Mouse (Mus musculus): ENCODE measurements around the gene Sprr3.
A peak's percentile ranks its signal among the peaks of the same experiment; 100 is the strongest.
"Not testable (repeated sequence)": the region's sequence is repeated elsewhere in the genome, so short reads cannot be mapped to it uniquely, and the experiment has no call there.

Gene Sprr3

DNA sequence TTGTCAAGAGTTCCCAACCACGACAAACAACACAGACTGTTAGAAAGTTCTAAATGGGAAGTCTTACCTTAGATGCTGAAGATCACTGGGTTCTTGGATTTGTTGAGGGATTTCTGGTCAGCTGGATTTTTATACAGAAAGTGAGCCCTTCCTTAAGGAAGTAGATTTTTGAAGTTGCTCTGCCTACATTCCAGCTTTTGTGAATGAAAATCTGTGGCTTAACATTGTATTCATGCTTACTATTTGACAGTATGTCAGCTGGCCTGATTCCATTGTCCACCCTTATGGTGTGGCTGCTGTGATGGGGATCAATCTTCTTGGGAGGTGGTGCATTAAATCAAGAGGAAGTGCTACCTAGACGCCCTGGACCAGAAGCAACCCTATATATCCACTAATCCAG, at the start of gene Sprr3:
Gene Sprr3, minus strand, starts transcription at position 101 of the 400 bp plus-strand sequence.
- DNase-seq: no peak

GRCm38 (mm10) chr3:92508185-92508584, 49.7 kb upstream of the Sprr3 start:
- DNase-seq: no peak

DNA sequence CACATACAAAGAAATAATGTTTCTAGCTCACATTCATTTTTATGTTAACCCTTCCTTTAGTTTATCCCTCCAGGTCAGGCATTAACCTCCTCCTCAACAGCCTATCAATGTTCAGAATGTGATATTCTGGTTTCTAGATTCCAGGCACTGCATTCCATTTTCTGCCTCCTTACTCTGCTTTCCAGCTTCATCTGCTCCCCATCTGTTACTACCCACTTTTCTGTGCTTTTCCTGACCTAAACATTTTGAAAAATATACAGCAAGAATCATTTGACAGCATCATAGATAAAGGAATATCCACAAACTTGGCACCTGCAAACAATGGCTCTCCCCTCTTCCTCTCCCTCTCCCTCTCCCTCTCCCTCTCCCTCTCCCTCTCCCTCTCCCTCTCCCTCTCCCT, 45.0 kb upstream of the Sprr3 start:
- no peak for DNase-seq

- no peak for DNase-seq
These were observed 41.9 kb upstream of the Sprr3 start, which contains the start of gene Sprr4 for GRCm38 (mm10) chr3:92500393-92500792. Gene Sprr4, minus strand, starts transcription at chr3:92500493.

DNA sequence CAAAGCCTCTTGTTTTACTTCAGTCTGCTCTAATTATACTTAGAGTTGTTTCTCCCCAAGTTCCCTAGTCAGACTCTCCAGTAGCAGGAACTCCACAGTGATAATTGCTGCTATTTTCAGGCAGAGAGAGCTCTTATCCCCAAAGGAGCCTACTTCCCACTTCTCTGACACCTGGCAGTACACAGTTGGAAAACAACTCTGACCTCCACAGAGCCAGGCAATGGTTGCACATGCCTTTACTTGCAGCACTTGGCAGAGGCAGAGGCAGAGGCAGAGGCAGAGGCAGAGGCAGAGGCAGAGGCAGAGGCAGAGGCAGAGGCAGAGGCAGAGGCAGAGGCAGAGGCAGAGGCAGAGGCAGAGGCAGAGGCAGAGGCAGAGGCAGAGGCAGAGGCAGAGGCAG, 31.7 kb upstream of the Sprr3 start:
- not testable (repeated sequence) for DNase-seq

- DNase-seq: no peak
These were observed 27.8 kb upstream of the Sprr3 start for GRCm38 (mm10) chr3:92486307-92486706.

DNA sequence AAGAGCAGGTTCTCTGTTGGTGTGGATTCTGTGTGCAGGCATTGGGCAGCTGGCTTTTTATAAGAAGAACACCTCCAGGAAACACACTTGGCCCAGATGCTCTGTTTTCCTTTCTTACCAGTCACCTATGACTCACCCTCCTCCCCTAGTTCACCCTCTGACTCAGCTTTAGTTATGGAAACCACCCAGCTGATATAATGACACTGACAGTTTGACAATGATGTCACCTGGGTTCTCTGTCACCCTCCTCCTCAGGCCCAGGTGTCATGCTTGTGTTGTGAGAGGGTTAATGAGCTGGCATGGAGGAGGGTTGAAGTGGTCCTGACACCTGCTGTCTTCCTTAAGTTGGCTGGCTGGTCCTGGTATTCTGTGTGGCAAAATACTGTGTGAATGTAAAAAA, 27.3 kb upstream of the Sprr3 start, which contains the start of gene Sprr1a:
Gene Sprr1a, minus strand, starts transcription at position 33 of the 400 bp plus-strand sequence.
- no peak for DNase-seq

DNA sequence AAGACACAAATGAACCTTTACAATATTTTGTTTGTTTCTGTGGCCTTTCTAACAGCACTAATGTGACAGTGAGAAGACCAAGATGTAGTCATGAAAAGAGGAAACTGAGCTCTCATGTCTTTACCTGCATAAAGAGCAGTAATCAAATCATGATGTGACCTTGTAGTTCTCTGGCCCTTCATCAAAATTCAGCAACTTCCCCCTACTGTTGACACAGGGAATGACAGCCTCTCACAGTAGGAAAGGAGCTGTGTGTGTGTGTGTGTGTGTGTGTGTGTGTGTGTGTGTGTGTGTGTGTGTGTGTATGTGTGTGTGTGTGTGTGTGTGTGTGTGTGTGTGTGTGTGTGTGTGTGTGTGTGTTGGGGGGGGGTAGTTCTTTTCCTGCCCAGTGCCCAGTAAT, 22.7 kb upstream of the Sprr3 start:
- DNase-seq: peak in 1 of 2 experiments; percentile 2

- DNase-seq: no peak
These were observed 11.6 kb upstream of the Sprr3 start for GRCm38 (mm10) chr3:92470111-92470510.

- no peak for DNase-seq
These were observed 8.9 kb upstream of the Sprr3 start for GRCm38 (mm10) chr3:92467424-92467823.

- DNase-seq: no peak
These were observed 8.1 kb upstream of the Sprr3 start for GRCm38 (mm10) chr3:92466576-92466975.

DNA sequence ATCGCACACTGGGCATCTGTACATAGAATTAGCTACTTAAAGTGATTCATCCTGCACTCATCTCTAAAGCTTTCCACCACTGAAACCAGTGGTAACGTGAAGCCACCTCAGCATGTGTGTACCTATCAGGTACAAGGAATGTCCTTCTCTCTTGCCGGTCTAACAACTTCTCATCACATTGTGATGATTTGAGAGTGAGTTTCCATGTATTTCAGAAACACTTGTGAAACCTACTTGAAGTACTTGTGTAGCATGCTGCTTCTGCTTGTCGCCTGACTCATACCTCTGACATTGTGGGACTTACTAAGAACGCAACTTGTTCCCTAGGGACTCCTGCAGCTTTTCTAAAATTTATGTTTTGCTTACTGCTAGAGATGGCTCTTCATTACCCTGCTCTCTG, 3.4 kb downstream of the Sprr3 start:
- DNase-seq: no peak

- no peak for DNase-seq
These were observed 18.3 kb downstream of the Sprr3 start for GRCm38 (mm10) chr3:92440177-92440576.

GRCm38 (mm10) chr3:92438689-92439088, 19.8 kb downstream of the Sprr3 start, which contains the start of gene Sprr1b:
Gene Sprr1b, minus strand, starts transcription at chr3:92438789.
- DNase-seq: no peak

DNA sequence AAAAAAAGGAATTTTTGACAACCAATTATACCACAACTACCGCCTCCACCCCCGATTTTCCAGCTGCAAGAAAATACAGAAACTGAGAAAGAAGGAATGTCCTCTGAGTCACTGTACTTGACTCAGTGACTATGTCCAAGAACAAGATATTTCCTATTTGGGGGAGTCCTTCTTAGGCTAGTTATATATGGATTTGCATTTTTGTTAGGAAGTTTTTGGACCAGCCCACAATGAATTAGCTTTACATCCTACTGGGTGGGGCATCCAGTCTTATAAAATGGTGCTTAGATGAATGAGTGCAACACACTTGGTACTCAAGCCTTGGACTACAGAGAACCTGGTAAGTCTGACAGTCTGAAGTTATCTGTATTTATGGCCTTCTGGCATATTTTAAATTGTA, 26.2 kb downstream of the Sprr3 start, which contains the start of gene Sprr2k:
Gene Sprr2k, plus strand, starts transcription at position 301 of the 400 bp plus-strand sequence.
- no peak for DNase-seq

GRCm38 (mm10) chr3:92429323-92429722, 29.2 kb downstream of the Sprr3 start, which contains the start of gene Gm9774:
Gene Gm9774, minus strand, starts transcription at chr3:92429423.
- DNase-seq: no peak

GRCm38 (mm10) chr3:92417782-92418181, 40.7 kb downstream of the Sprr3 start, which contains the start of gene Sprr2j-ps:
Gene Sprr2j-ps, plus strand, starts transcription at chr3:92418082.
- DNase-seq: no peak

DNA sequence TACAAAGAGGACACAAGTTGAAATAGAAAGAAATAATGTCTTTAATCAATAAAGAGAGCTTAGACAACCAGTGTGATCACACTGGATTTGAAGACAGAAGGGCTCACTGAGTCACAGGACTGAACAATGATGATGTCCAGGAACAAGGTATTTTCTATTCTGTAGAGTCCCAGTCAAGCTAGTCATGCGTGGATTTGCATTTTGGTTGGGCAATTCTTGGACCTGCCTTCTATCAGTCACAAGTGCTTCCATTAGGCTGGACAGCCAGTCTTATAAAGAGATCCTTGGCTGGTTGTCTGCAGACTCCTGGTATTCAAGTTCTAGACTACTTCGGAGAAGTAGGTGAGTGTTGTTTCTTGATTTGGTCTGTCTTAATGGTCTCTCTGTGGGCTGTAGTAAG, 50.8 kb downstream of the Sprr3 start, which contains the start of gene Sprr2i:
Gene Sprr2i, plus strand, starts transcription at position 301 of the 400 bp plus-strand sequence.
- DNase-seq: no peak
